Mouse (Mus musculus): ENCODE measurements around the gene Il27. TPM values are rescaled to one million over a fixed set of nuclear protein-coding genes. Genes with fewer than 3 reads are reported as not detected.

Gene Il27
- polyA plus RNA-seq, 2 experiments = not detected

GRCm38 (mm10) chr7:126619559-126620275 is 25.0 kb upstream of the Il27 start:
- Histone ChIP-seq H3K27me3 (ENCODE audit: control insufficient read depth, insufficient read depth, low read length) (no peaks in the 10 kb centered on the region), H3K9ac (ENCODE audit: low read depth, low read length, severe bottlenecking) (no peak overlapping the region), H3K36me3 (ENCODE audit: control insufficient read depth, insufficient read depth, low read length) (no peaks in the 10 kb centered on the region), H3K4me3 (replicated peaks; ENCODE audit: low read length) (no peak overlapping the region), H3K4me2 (replicated peaks; ENCODE audit: low read depth, low read length, severe bottlenecking) (no peak overlapping the region), H3K4me1 (ENCODE audit: control insufficient read depth, insufficient read depth, low read length) (no peaks in the 10 kb centered on the region), H3K27ac (replicated peaks; ENCODE audit: low read depth, low read length) (no peak overlapping the region), H3K9me3 (ENCODE audit: control insufficient read depth, low read length) (no peaks in the 10 kb centered on the region)
- ATAC-seq (ENCODE audit: low FRiP score, low read depth) = no peak
- no peak for DNase-seq (ENCODE audit: low spot score)
- WGBS = 71% methylated on average over 10 of the region's 10 CpGs
- TF ChIP-seq POLR2A (IDR thresholded peaks at IDR 0.05; ENCODE audit: borderline replicate concordance, extremely low read depth, insufficient read depth, insufficient read length) = no peak

- Histone ChIP-seq H3K4me3 (replicated peaks; ENCODE audit: low read length) (no peak overlapping the region), H3K36me3 (ENCODE audit: control insufficient read depth, insufficient read depth, low read length) (no peaks in the 10 kb centered on the region), H3K9ac (ENCODE audit: low read depth, low read length, severe bottlenecking) (no peak overlapping the region), H3K4me1 (ENCODE audit: control insufficient read depth, insufficient read depth, low read length) (no peaks in the 10 kb centered on the region), H3K27ac (replicated peaks; ENCODE audit: low read depth, low read length) (no peak overlapping the region), H3K4me2 (replicated peaks; ENCODE audit: low read depth, low read length, severe bottlenecking) (no peak overlapping the region), H3K9me3 (ENCODE audit: control insufficient read depth, low read length) (no peaks in the 10 kb centered on the region), H3K27me3 (ENCODE audit: control insufficient read depth, insufficient read depth, low read length) (no peaks in the 10 kb centered on the region)
- no peak for TF ChIP-seq POLR2A (IDR thresholded peaks at IDR 0.05; ENCODE audit: borderline replicate concordance, extremely low read depth, insufficient read depth, insufficient read length)
- 66% methylated on average over 3 of the region's 3 CpGs for WGBS
- no peak for DNase-seq (ENCODE audit: low spot score)
- ATAC-seq (ENCODE audit: low FRiP score, low read depth) = no peak
Observed at GRCm38 (mm10) chr7:126616707-126617106, 22.0 kb upstream of the Il27 start.

- no peaks in the 10 kb centered on the region for H3K9me3 ChIP-seq (ENCODE audit: control insufficient read depth, low read length)
- no peak overlapping the region for H3K4me3 ChIP-seq (replicated peaks; ENCODE audit: low read length)
- no peak for DNase-seq (ENCODE audit: low spot score)
- no peaks in the 10 kb centered on the region for H3K27me3 ChIP-seq (ENCODE audit: control insufficient read depth, insufficient read depth, low read length)
- H3K27ac ChIP-seq (replicated peaks; ENCODE audit: low read depth, low read length) = no peak overlapping the region
- 82% methylated on average over 3 of the region's 3 CpGs for WGBS
- H3K4me2 ChIP-seq (replicated peaks; ENCODE audit: low read depth, low read length, severe bottlenecking) = no peak overlapping the region
- H3K36me3 ChIP-seq (ENCODE audit: control insufficient read depth, insufficient read depth, low read length) = no peaks in the 10 kb centered on the region
- no peaks in the 10 kb centered on the region for H3K4me1 ChIP-seq (ENCODE audit: control insufficient read depth, insufficient read depth, low read length)
- H3K9ac ChIP-seq (ENCODE audit: low read depth, low read length, severe bottlenecking) = no peak overlapping the region
- no peak for TF ChIP-seq POLR2A (IDR thresholded peaks at IDR 0.05; ENCODE audit: borderline replicate concordance, extremely low read depth, insufficient read depth, insufficient read length)
- no peak for ATAC-seq (ENCODE audit: low FRiP score, low read depth)
Observed at GRCm38 (mm10) chr7:126612736-126613135, 18.0 kb upstream of the Il27 start.

- 87% methylated on average over 5 of the region's 5 CpGs for WGBS
- ATAC-seq (ENCODE audit: low FRiP score, low read depth) (no peak), DNase-seq (ENCODE audit: low spot score) (no peak)
- no peak overlapping the region for H3K9ac ChIP-seq (ENCODE audit: low read depth, low read length, severe bottlenecking)
- H3K27me3 ChIP-seq (ENCODE audit: control insufficient read depth, insufficient read depth, low read length) = no peaks in the 10 kb centered on the region
- no peak overlapping the region for H3K4me3 ChIP-seq (replicated peaks; ENCODE audit: low read length)
- H3K36me3 ChIP-seq (ENCODE audit: control insufficient read depth, insufficient read depth, low read length) = no peaks in the 10 kb centered on the region
- no peaks in the 10 kb centered on the region for H3K4me1 ChIP-seq (ENCODE audit: control insufficient read depth, insufficient read depth, low read length)
- no peaks in the 10 kb centered on the region for H3K9me3 ChIP-seq (ENCODE audit: control insufficient read depth, low read length)
- no peak overlapping the region for H3K4me2 ChIP-seq (replicated peaks; ENCODE audit: low read depth, low read length, severe bottlenecking)
- H3K27ac ChIP-seq (replicated peaks; ENCODE audit: low read depth, low read length) = no peak overlapping the region
- no peak for TF ChIP-seq POLR2A (IDR thresholded peaks at IDR 0.05; ENCODE audit: borderline replicate concordance, extremely low read depth, insufficient read depth, insufficient read length)
Observed at GRCm38 (mm10) chr7:126607796-126608195, 13.1 kb upstream of the Il27 start.

GRCm38 (mm10) chr7:126607064-126607463 is 12.3 kb upstream of the Il27 start:
- no peak for DNase-seq (ENCODE audit: low spot score)

More at GRCm38 (mm10) chr7:126607064-126607463, 12.3 kb upstream of the Il27 start:
- Histone ChIP-seq H3K4me1 (ENCODE audit: control insufficient read depth, insufficient read depth, low read length) (no peaks in the 10 kb centered on the region), H3K36me3 (ENCODE audit: control insufficient read depth, insufficient read depth, low read length) (no peaks in the 10 kb centered on the region), H3K9ac (ENCODE audit: low read depth, low read length, severe bottlenecking) (no peak overlapping the region), H3K27ac (replicated peaks; ENCODE audit: low read depth, low read length) (no peak overlapping the region), H3K27me3 (ENCODE audit: control insufficient read depth, insufficient read depth, low read length) (no peaks in the 10 kb centered on the region), H3K9me3 (ENCODE audit: control insufficient read depth, low read length) (no peaks in the 10 kb centered on the region), H3K4me3 (replicated peaks; ENCODE audit: low read length) (no peak overlapping the region), H3K4me2 (replicated peaks; ENCODE audit: low read depth, low read length, severe bottlenecking) (no peak overlapping the region)
- whole genome bisulfite sequencing = 70% methylated on average over 3 of the region's 3 CpGs
- TF ChIP-seq POLR2A (IDR thresholded peaks at IDR 0.05; ENCODE audit: borderline replicate concordance, extremely low read depth, insufficient read depth, insufficient read length) = no peak
- ATAC-seq (ENCODE audit: low FRiP score, low read depth) = no peak

Measured in limb, embryonic 14.5 days (tissue).